Mouse (Mus musculus) liver, embryonic 12.5 days (tissue): ENCODE measurements at regions not wholly inside any gene's neighbourhood (a gene's known extent, or its start where the extent isn't known, plus 50 kb on each side); places are given as distances from the start of the nearest gene placed in this dataset.

ENCODE experiments used
- ATAC-seq: fragments of 200-750 bp; cut with Nextera tagmentation; 2 replicates; pipeline ENCODE4 v1.8.0; 2017; ENCODE audit warnings: moderate number of reproducible peaks, mild to moderate bottlenecking, moderate library complexity
- H3K27ac ChIP-seq: fragments of 300-500 bp; sonication (generic); 2 replicates; pipeline ENCODE4 v1.5.1; 2016; ENCODE audit warnings: mild to moderate bottlenecking
- H3K27me3 ChIP-seq: fragments of 300-500 bp; sonication (generic); replicated peaks from 2 replicates; pipeline ENCODE4 v1.6.1; 2016; ENCODE audit warnings: mild to moderate bottlenecking, moderate library complexity
- H3K36me3 ChIP-seq: fragments of 300-500 bp; sonication (generic); 2 replicates; pipeline ENCODE4 v1.6.1; 2016; ENCODE audit warnings: mild to moderate bottlenecking, moderate library complexity
- H3K4me1 ChIP-seq: fragments of 300-500 bp; sonication (generic); 2 replicates; pipeline ENCODE4 v1.6.1; 2016
- H3K4me2 ChIP-seq: fragments of 300-500 bp; sonication (generic); 2 replicates; pipeline ENCODE4 v1.6.1; 2016; ENCODE audit warnings: mild to moderate bottlenecking, moderate library complexity
- H3K4me3 ChIP-seq: fragments of 300-500 bp; sonication (generic); 2 replicates; pipeline ENCODE4 v1.5.1; 2016; ENCODE audit warnings: mild to moderate bottlenecking, moderate library complexity
- H3K9ac ChIP-seq: fragments of 300-500 bp; sonication (generic); 2 replicates; pipeline ENCODE4 v1.6.1; 2016; ENCODE audit warnings: mild to moderate bottlenecking, moderate library complexity
- H3K9me3 ChIP-seq: fragments of 300-500 bp; sonication (generic); replicated peaks from 2 replicates; pipeline ENCODE4 v1.6.1; 2016; ENCODE audit warnings: mild to moderate bottlenecking, moderate library complexity
- WGBS: fragments of 180-500 bp; shearing (Covaris S2); methylation state at CpG from one replicate; pipeline ENCODE4 v1.1.7; 2016; ENCODE audit not compliant: insufficient replicate concordance; 5-methylcytosine and 5-hydroxymethylcytosine counted together

- H3K4me2 ChIP-seq, result no peak overlapping the region
- no peak overlapping the region for H3K4me3 ChIP-seq
- no peaks in the 10 kb centered on the region for H3K36me3 ChIP-seq
- H3K27me3 ChIP-seq, result no peaks in the 10 kb centered on the region
- ATAC-seq, result no peak
- no peak overlapping the region for H3K9ac ChIP-seq
- 0 out of 2 replicates have a peak, but pooled peaks cover 7% of the 10 kb centered on the region for H3K9me3 ChIP-seq
- H3K27ac ChIP-seq, result no peak overlapping the region
- WGBS, result 44% methylated on average over 3 of the region's 3 CpGs
- no peaks in the 10 kb centered on the region for H3K4me1 ChIP-seq
These were observed 420.5 kb downstream of the Lrig3 start for GRCm38 (mm10) chr10:126386430-126386829.

DNA sequence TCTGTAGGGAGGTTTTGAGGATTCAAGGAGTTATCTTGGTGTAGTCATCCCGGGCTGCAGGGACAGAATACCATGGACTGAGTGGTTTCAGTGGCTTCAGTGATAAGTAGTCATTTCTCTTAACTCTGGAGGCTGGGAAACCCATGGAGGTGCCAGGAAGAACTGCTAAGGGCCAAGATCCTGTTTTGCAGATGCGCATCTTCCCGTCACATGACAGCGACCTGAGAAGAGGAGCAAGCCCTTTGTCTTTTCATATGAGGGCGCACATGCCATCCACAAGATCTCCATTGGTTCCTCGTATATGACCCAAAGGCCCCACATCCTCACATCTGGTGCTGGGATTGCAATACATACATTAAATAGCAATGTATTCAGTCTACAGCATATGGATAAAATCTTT lies 419.7 kb downstream of the Lrig3 start:
- Histone ChIP-seq H3K9ac (no peak overlapping the region), H3K36me3 (no peaks in the 10 kb centered on the region), H3K4me3 (no peak overlapping the region), H3K4me2 (no peak overlapping the region), H3K4me1 (no peaks in the 10 kb centered on the region), H3K9me3 (0 out of 2 replicates have a peak, but pooled peaks cover 7% of the 10 kb centered on the region), H3K27me3 (no peaks in the 10 kb centered on the region), H3K27ac (no peak overlapping the region)
- ATAC-seq, result no peak
- 79% methylated on average over 6 of the region's 6 CpGs for WGBS

- Histone ChIP-seq H3K9ac (no peak overlapping the region), H3K27me3 (no peaks in the 10 kb centered on the region), H3K36me3 (no peaks in the 10 kb centered on the region), H3K4me1 (no peaks in the 10 kb centered on the region), H3K9me3 (0 out of 2 replicates have a peak, but pooled peaks cover 3% of the 10 kb centered on the region), H3K4me3 (no peak overlapping the region), H3K4me2 (no peak overlapping the region), H3K27ac (no peak overlapping the region)
- ATAC-seq, result no peak
- 64% methylated on average over 2 of the region's 2 CpGs for WGBS
These were observed 414.4 kb downstream of the Lrig3 start for GRCm38 (mm10) chr10:126380381-126380780.

GRCm38 (mm10) chr10:126379239-126379638 lies 413.3 kb downstream of the Lrig3 start:
- ATAC-seq, result no peak
- no peaks in the 10 kb centered on the region for H3K27me3 ChIP-seq
- H3K36me3 ChIP-seq, result no peaks in the 10 kb centered on the region
- H3K4me3 ChIP-seq, result no peak overlapping the region
- no peak overlapping the region for H3K27ac ChIP-seq
- no peak overlapping the region for H3K4me2 ChIP-seq
- H3K4me1 ChIP-seq, result no peaks in the 10 kb centered on the region
- no peak overlapping the region for H3K9ac ChIP-seq
- 43% methylated on average over 6 of the region's 6 CpGs for WGBS
- H3K9me3 ChIP-seq, result 0 out of 2 replicates have a peak, but pooled peaks cover 3% of the 10 kb centered on the region

DNA sequence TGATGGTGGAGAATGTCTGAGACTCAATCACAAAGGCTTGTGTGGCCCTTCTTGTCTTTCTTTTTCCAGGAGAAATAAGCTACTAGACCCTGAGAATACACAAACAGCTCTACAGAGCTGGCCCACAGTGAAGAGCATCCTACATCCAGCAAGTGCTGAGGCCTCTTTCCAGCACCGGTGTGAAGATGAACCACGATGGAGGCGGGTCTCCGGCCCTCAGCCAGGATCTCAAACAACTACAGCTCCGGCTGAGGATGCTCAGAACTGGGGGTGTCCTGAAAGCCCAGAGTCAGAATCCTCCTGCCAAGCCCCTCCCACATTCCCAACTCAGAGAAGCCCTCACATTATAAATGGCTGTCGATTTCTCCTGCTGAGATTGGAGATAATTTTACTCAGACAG lies 407.9 kb downstream of the Lrig3 start:
- H3K9ac ChIP-seq, result no peak overlapping the region
- no peaks in the 10 kb centered on the region for H3K36me3 ChIP-seq
- no peaks in the 10 kb centered on the region for H3K4me1 ChIP-seq
- 54% methylated on average over 6 of the region's 6 CpGs for WGBS
- H3K4me3 ChIP-seq, result no peak overlapping the region
- H3K9me3 ChIP-seq, result no peaks in the 10 kb centered on the region
- no peak for ATAC-seq
- no peak overlapping the region for H3K27ac ChIP-seq
- H3K27me3 ChIP-seq, result no peaks in the 10 kb centered on the region
- H3K4me2 ChIP-seq, result no peak overlapping the region

DNA sequence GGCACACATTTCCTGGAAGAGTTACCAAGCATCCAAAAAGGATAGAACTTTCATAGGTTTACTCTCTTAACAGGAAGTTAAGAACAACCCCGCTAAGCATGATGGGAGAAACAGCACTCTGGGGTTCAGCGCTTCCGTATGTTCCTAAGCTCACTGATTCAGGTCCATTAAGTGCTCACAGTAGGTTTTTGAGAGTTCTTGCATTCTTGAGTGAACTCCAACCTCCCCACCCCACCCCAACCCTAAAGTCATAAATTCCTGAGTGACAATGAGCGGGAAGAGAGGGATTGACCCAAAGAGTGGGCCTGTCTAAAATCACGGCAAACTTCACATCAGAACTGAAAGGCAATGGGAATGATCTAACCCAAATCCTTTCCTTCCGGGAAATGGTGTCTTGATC lies 405.9 kb downstream of the Lrig3 start:
- Histone ChIP-seq H3K9me3 (no peaks in the 10 kb centered on the region; the same call in 1 of the 2 replicates), H3K36me3 (no peaks in the 10 kb centered on the region), H3K27ac (no peak overlapping the region), H3K4me3 (no peak overlapping the region), H3K27me3 (no peaks in the 10 kb centered on the region), H3K4me1 (no peaks in the 10 kb centered on the region), H3K4me2 (no peak overlapping the region), H3K9ac (no peak overlapping the region)
- 77% methylated on average over 6 of the region's 6 CpGs for WGBS
- ATAC-seq, result no peak

GRCm38 (mm10) chr10:126349076-126349475 lies 383.1 kb downstream of the Lrig3 start:
- H3K9ac ChIP-seq, result no peak overlapping the region
- 75% methylated on average over 11 of the region's 11 CpGs for WGBS
- no peaks in the 10 kb centered on the region for H3K4me1 ChIP-seq
- ATAC-seq, result no peak
- H3K27me3 ChIP-seq, result no peaks in the 10 kb centered on the region
- no peak overlapping the region for H3K27ac ChIP-seq
- H3K4me2 ChIP-seq, result no peak overlapping the region
- H3K36me3 ChIP-seq, result no peaks in the 10 kb centered on the region
- H3K9me3 ChIP-seq, result peaks cover 9% of the 10 kb centered on the region; the same call in 1 of the 2 replicates
- H3K4me3 ChIP-seq, result no peak overlapping the region

GRCm38 (mm10) chr10:126337426-126337825 lies 371.5 kb downstream of the Lrig3 start:
- Histone ChIP-seq H3K4me2 (no peak overlapping the region), H3K27ac (no peak overlapping the region), H3K36me3 (no peaks in the 10 kb centered on the region), H3K4me3 (no peak overlapping the region), H3K4me1 (no peaks in the 10 kb centered on the region), H3K9ac (no peak overlapping the region), H3K9me3 (peaks cover 11% of the 10 kb centered on the region), H3K27me3 (no peaks in the 10 kb centered on the region)
- ATAC-seq, result no peak
- WGBS, result 50% methylated on average over 4 of the region's 4 CpGs

- ATAC-seq, result no peak
- 81% methylated on average over 5 of the region's 5 CpGs for WGBS
- H3K27ac ChIP-seq, result no peak overlapping the region
These were observed 367.8 kb downstream of the Lrig3 start for GRCm38 (mm10) chr10:126333786-126334185.

GRCm38 (mm10) chr10:126330305-126330969 lies 364.5 kb downstream of the Lrig3 start:
- no peaks in the 10 kb centered on the region for H3K4me1 ChIP-seq
- H3K27me3 ChIP-seq, result no peaks in the 10 kb centered on the region
- peak overlapping the region; percentile 12; the same call in 1 of the 2 replicates for H3K4me2 ChIP-seq
- ATAC-seq, result peak; percentile 76
- H3K9me3 ChIP-seq, result no peaks in the 10 kb centered on the region
- 5% methylated on average over 17 of the region's 17 CpGs for WGBS
- no peaks in the 10 kb centered on the region for H3K36me3 ChIP-seq
- no peak overlapping the region for H3K27ac ChIP-seq
- no peak overlapping the region for H3K4me3 ChIP-seq
- no peak overlapping the region for H3K9ac ChIP-seq

More at GRCm38 (mm10) chr10:126333786-126334185, 367.8 kb downstream of the Lrig3 start:
- Histone ChIP-seq H3K36me3 (no peaks in the 10 kb centered on the region), H3K9ac (no peak overlapping the region), H3K9me3 (peaks cover 4% of the 10 kb centered on the region; the same call in 1 of the 2 replicates), H3K4me1 (no peaks in the 10 kb centered on the region), H3K27me3 (no peaks in the 10 kb centered on the region), H3K4me3 (no peak overlapping the region), H3K4me2 (no peak overlapping the region)

DNA sequence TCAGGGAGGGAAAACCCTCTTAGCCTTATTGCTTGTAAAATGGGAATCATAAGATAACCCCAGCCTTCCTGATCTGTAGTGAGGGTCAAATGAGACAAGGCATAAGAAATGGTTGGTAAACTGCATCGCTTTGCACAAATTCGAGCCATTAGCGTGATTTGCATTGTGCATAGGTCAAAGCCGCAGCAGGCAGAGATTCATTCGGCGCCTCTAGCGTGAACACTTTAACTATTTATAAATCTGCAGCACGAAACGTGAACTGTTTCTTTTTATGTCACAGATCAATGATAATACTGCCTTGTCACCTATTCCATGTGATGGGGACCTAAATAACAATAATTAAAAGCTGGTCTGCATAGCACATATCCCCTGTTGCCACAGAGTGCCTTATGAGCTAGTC lies 354.9 kb downstream of the Lrig3 start:
- 0 out of 2 replicates have a peak, but pooled peaks cover 8% of the 10 kb centered on the region for H3K9me3 ChIP-seq
- H3K4me1 ChIP-seq, result no peaks in the 10 kb centered on the region
- WGBS, result 72% methylated on average over 9 of the region's 9 CpGs
- no peak overlapping the region for H3K4me3 ChIP-seq
- no peak for ATAC-seq
- H3K9ac ChIP-seq, result no peak overlapping the region
- no peak overlapping the region for H3K4me2 ChIP-seq
- H3K27ac ChIP-seq, result no peak overlapping the region
- H3K36me3 ChIP-seq, result no peaks in the 10 kb centered on the region
- no peaks in the 10 kb centered on the region for H3K27me3 ChIP-seq

DNA sequence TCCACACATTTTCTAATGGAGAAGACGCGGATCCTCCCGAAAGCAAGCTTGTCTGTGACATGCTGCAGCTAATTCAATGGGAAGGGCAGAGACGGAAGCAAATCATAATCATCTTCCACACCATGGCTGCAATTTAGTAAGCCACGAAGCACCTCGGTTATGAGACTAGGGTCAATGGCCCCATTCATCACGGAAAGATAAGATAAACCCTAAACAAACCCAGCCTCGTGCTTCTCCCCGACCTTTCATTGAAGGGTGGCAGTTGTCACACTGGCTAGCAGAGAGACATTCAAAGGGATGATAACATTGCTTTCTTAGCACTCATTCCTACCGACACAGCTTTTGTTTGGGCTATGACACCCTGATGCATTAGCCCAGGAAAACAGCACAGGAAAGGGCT lies 353.8 kb downstream of the Lrig3 start:
- Histone ChIP-seq H3K36me3 (no peaks in the 10 kb centered on the region), H3K4me1 (no peaks in the 10 kb centered on the region), H3K4me2 (no peak overlapping the region), H3K27ac (no peak overlapping the region), H3K9ac (no peak overlapping the region), H3K9me3 (0 out of 2 replicates have a peak, but pooled peaks cover 8% of the 10 kb centered on the region), H3K27me3 (no peaks in the 10 kb centered on the region), H3K4me3 (no peak overlapping the region)
- WGBS, result 55% methylated on average over 10 of the region's 10 CpGs
- ATAC-seq, result no peak

DNA sequence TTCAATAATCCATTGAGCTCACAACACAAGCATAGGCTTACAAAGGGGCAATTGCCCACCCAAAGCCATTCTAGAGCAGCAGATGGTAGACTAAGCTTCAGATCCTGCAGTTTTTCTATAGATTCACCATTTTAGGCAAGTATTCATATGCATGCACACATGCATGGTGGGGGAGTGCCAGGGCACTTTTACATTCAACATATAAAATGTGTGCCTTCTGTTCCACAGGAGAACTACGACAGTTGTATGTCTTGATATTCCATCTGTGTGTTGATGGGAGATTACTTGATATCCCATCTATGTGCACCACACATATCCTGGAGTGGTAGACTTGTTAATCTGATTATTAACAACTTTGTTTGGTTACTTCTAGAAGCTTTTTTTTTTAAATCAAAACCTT lies 334.0 kb downstream of the Lrig3 start:
- H3K4me2 ChIP-seq, result no peak overlapping the region
- H3K4me3 ChIP-seq, result no peak overlapping the region
- no peaks in the 10 kb centered on the region; the same call in 1 of the 2 replicates for H3K9me3 ChIP-seq
- WGBS, result 69% methylated on average over 1 of the region's 1 CpGs
- H3K4me1 ChIP-seq, result no peaks in the 10 kb centered on the region
- no peak overlapping the region for H3K27ac ChIP-seq
- no peaks in the 10 kb centered on the region for H3K36me3 ChIP-seq
- no peak overlapping the region for H3K9ac ChIP-seq
- H3K27me3 ChIP-seq, result no peaks in the 10 kb centered on the region
- no peak for ATAC-seq
